Mouse (Mus musculus): ENCODE measurements at regions not wholly inside any gene's neighbourhood (a gene's known extent, or its start where the extent isn't known, plus 50 kb on each side); places are given as distances from the start of the nearest gene placed in this dataset.

DNA sequence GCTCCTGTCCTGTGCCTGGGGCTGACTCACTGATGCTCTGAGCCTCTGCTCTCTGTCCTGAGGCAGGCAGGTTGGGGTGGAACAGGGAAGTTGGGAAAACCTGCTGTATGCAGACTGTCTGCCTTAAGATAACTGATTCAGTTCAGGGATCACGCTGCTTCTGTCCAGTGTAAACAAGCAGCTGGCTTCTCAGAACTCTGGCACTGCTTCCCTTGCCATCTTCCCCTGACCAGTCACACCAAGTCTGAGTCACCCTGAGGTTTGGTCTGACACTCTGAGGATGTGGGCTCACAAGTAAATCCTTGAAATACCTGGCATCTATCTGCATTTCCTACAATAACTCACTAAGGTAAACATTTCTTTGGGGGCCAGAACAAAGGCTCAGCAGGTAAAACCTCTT is 58.1 kb upstream of the Zfand6 start:
- no peak for TF ChIP-seq USF1 (IDR thresholded peaks at IDR 0.05; ENCODE audit: low read depth)
- no peak for TF ChIP-seq MYOG (IDR thresholded peaks at IDR 0.05; ENCODE audit: control insufficient read depth in 1 of 3, insufficient read depth in 1 of 3, insufficient read length in 2 of 3, low read depth in 2 of 3)
- no peak for TF ChIP-seq POLR2A (IDR thresholded peaks at IDR 0.05; ENCODE audit: insufficient read length, low read depth)
- TF ChIP-seq TCF12 (IDR thresholded peaks at IDR 0.05; ENCODE audit: insufficient read depth, poor library complexity, severe bottlenecking), result no peak
- TF ChIP-seq TCF3 (IDR thresholded peaks at IDR 0.05; ENCODE audit: insufficient read length, low read depth), result no peak
- no peak for TF ChIP-seq MYOD1 (IDR thresholded peaks at IDR 0.05; ENCODE audit: control insufficient read depth in 1 of 3, insufficient read length in 2 of 3, low read depth in 2 of 3)
- no peak for TF ChIP-seq POLR2AphosphoS2 (IDR thresholded peaks at IDR 0.05; ENCODE audit: insufficient read length, low read depth)
- TF ChIP-seq MAX (IDR thresholded peaks at IDR 0.05; ENCODE audit: low read depth), result no peak
- no peak for TF ChIP-seq E2F4 (IDR thresholded peaks at IDR 0.05; ENCODE audit: insufficient read depth)
- TF ChIP-seq CEBPB (IDR thresholded peaks at IDR 0.05; ENCODE audit: insufficient read depth, poor library complexity, severe bottlenecking), result no peak
- no peak for TF ChIP-seq REST (IDR thresholded peaks at IDR 0.05; ENCODE audit: insufficient read depth, insufficient read length)
